Mouse (Mus musculus) C2C12 (cell line): ENCODE data around the gene Disp3. TPM values are rescaled to one million over a fixed set of nuclear protein-coding genes. Genes with fewer than 3 reads are reported as not detected.

Source experiments
- H3K27me3 ChIP-seq: one replicate; pipeline ENCODE4 v1.6.1; 2011; ENCODE audit not compliant: control insufficient read depth, insufficient read depth, insufficient read length
- H3K36me3 ChIP-seq: one replicate; pipeline ENCODE4 v1.6.1; 2011; ENCODE audit not compliant: control insufficient read depth, insufficient read depth
- H3K4me3 ChIP-seq: one replicate; pipeline ENCODE4 v1.5.1; 2011; ENCODE audit warnings: mild to moderate bottlenecking, control low read depth; ENCODE audit not compliant: poor library complexity, insufficient read depth, severe bottlenecking
- H3K79me2 ChIP-seq: one replicate; pipeline ENCODE4 v1.6.1; 2011; ENCODE audit not compliant: control insufficient read depth, insufficient read depth
- H3K79me3 ChIP-seq: one replicate; pipeline ENCODE4 v1.6.1; 2011; ENCODE audit warnings: low read depth, control low read depth
- H3ac ChIP-seq: one replicate; pipeline ENCODE3; 2011; ENCODE audit warnings: low read depth; ENCODE audit not compliant: control insufficient read depth, insufficient read length
- CEBPB ChIP-seq: IDR thresholded peaks from one replicate; pipeline ENCODE4 v1.6.1; 2011; ENCODE audit warnings: low read depth, mild to moderate bottlenecking, control low read depth, moderate library complexity
- polyA plus RNA-seq: library from polyadenylated mRNA; unstranded; fragments of >200 nt; fragmentation: generic; extraction: Trizol; gene quantifications from one replicate; pipeline ENCODE4 v1.2.1, GENCODE M21; 2012; ENCODE audit warnings: missing spikeins

Gene Disp3
- polyA plus RNA-seq, 1 experiment: 0.04 TPM

DNA sequence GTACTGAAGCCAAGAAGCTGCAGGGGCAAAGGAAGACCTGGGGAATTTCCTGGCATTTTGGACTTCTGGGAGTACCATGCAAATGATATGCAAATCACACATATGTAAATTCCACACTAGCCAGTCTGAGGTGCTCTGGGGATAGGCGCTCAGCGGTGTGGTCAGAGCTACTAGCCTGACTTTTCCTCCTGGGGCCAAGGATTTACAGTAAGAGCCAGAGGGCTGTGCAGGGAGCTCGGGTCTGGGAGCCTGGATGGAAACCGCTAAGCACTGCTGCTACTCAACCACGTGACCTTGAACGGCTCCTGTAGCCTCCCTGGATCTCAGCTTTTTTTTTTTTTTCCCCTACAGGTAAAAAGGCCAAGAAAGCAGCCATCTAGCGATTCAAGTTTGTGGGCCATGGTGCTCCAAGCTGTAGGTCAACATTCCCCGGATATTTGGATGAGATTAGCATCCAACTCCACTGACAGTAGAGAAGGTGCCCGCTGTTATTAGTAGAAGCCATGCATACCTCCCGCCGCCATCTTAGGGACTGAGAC is 95.0 kb downstream of the Disp3 start:
- H3K36me3 ChIP-seq: no peaks in the 10 kb centered on the region
- no peak overlapping the region for H3ac ChIP-seq
- no peaks in the 10 kb centered on the region for H3K79me2 ChIP-seq
- no peaks in the 10 kb centered on the region for H3K79me3 ChIP-seq
- no peak for TF ChIP-seq CEBPB
- H3K4me3 ChIP-seq: no peak overlapping the region
- no peaks in the 10 kb centered on the region for H3K27me3 ChIP-seq

Other genes starting within 250 kb of the Disp3 start
- 11.5 TPM for gene Clcn6, start 249.1 kb downstream of the Disp3 start, polyA plus RNA-seq
- 16.1 TPM for gene Mthfr, start 248.9 kb downstream of the Disp3 start, polyA plus RNA-seq
- 8.2 TPM for gene Agtrap, start 199.9 kb downstream of the Disp3 start, polyA plus RNA-seq
- 35.6 TPM for gene Mad2l2, start 157.6 kb downstream of the Disp3 start, polyA plus RNA-seq
- gene Draxin, start 157.3 kb downstream of the Disp3 start, polyA plus RNA-seq: 0.01 TPM
- 54.4 TPM for gene Fbxo6, start 135.8 kb downstream of the Disp3 start, polyA plus RNA-seq
- 2.1 TPM for gene Fbxo44, start 127.5 kb downstream of the Disp3 start, polyA plus RNA-seq
- 14.2 TPM for gene Fbxo2, start 127.3 kb downstream of the Disp3 start, polyA plus RNA-seq
- gene Ubiad1, start 156.8 kb upstream of the Disp3 start, polyA plus RNA-seq: 19.7 TPM
- 20.0 TPM for gene Mtor, start 160.6 kb upstream of the Disp3 start, polyA plus RNA-seq
- 0.04 TPM for gene Angptl7, start 212.5 kb upstream of the Disp3 start, polyA plus RNA-seq